Mouse (Mus musculus) liver, embryonic 14.5 days (tissue): ENCODE data around the gene Rhpn2. TPM values are rescaled to one million over a fixed set of nuclear protein-coding genes. Genes with fewer than 3 reads are reported as not detected.

Source experiments
- ATAC-seq: fragments of 200-750 bp; cut with Nextera tagmentation; 2 replicates; pipeline ENCODE4 v1.8.0; 2017; ENCODE audit warnings: moderate number of reproducible peaks, mild to moderate bottlenecking, moderate library complexity; ENCODE audit not compliant: insufficient read depth
- DNase-seq, 3 experiments: peaks; one replicate each; pipeline ENCODE4 v3.0.0-alpha.2; 2012 to 2013; ENCODE audit warnings: low read depth in 3 of 3, low spot score in 3 of 3
- H3K27ac ChIP-seq: fragments of 300-500 bp; sonication (generic); 2 replicates; pipeline ENCODE4 v1.5.1; 2014; ENCODE audit warnings: moderate library complexity, mild to moderate bottlenecking, control low read depth, inconsistent platforms
- H3K27me3 ChIP-seq: fragments of 300-500 bp; sonication (generic); 2 replicates; pipeline ENCODE4 v1.6.1; 2014; ENCODE audit warnings: mild to moderate bottlenecking, low read length, moderate library complexity; ENCODE audit not compliant: control insufficient read depth, insufficient read depth
- H3K36me3 ChIP-seq: fragments of 300-500 bp; sonication (generic); replicated peaks from 2 replicates; pipeline ENCODE4 v1.6.1; 2014; ENCODE audit warnings: low read depth; ENCODE audit not compliant: control insufficient read depth, insufficient read depth
- H3K4me1 ChIP-seq, 2 experiments: fragments of 200-500 bp in 1 of 2; fragments of 300-500 bp in 1 of 2; sonication (generic) in 1 of 2; replicated peaks; 2 replicates each; pipeline ENCODE4 v1.6.1; 2012 to 2014; ENCODE audit warnings: antibody characterized with exemption in 1 of 2, inconsistent platforms in 1 of 2, low read length in 1 of 2; ENCODE audit not compliant: control insufficient read depth in 2 of 2, insufficient read depth in 2 of 2
- H3K4me2 ChIP-seq: fragments of 300-500 bp; sonication (generic); 2 replicates; pipeline ENCODE4 v1.6.1; 2014; ENCODE audit warnings: low read depth, mild to moderate bottlenecking, control low read depth, moderate library complexity
- H3K4me3 ChIP-seq, 2 experiments: fragments of 200-500 bp in 1 of 2; fragments of 300-500 bp in 1 of 2; sonication (generic) in 1 of 2; 2 replicates each; pipeline ENCODE4 v1.5.1; 2012 to 2014; ENCODE audit warnings: low read depth in 2 of 2, low read length in 2 of 2, mild to moderate bottlenecking in 2 of 2, control low read depth in 1 of 2, inconsistent platforms in 1 of 2, moderate library complexity in 1 of 2; ENCODE audit not compliant: insufficient read depth in 1 of 2
- H3K9ac ChIP-seq: fragments of 300-500 bp; sonication (generic); replicated peaks from 2 replicates; pipeline ENCODE4 v1.6.1; 2014; ENCODE audit warnings: mild to moderate bottlenecking, control low read depth, moderate library complexity
- H3K9me3 ChIP-seq: fragments of 300-500 bp; sonication (generic); 2 replicates; pipeline ENCODE4 v1.6.1; 2016; ENCODE audit warnings: low read length, mixed read lengths; ENCODE audit not compliant: control insufficient read depth
- CTCF ChIP-seq: IDR thresholded peaks from 2 replicates; pipeline ENCODE4 v1.5.1; 2016; ENCODE audit warnings: antibody characterized with exemption, low read depth, control low read depth
- EP300 ChIP-seq: IDR thresholded peaks from 2 replicates; pipeline ENCODE4 v1.6.1; 2016; ENCODE audit warnings: antibody characterized with exemption, low read depth
- WGBS: fragments of 180-500 bp; shearing (Covaris S2); extraction: QIAGEN DNeasy Blood & Tissue Kit; methylation state at CpG from one replicate; pipeline ENCODE4 v1.1.7; 2014; ENCODE audit not compliant: insufficient replicate concordance; 5-methylcytosine and 5-hydroxymethylcytosine counted together
- polyA plus RNA-seq, 2 experiments: library from polyadenylated mRNA; depleted of rRNA in 1 of 2; stranded (reverse) in 1 of 2; unstranded in 1 of 2; fragments of >200 nt; fragmentation: Nextera tagmentation in 1 of 2; extraction: Ambion mirVana in 1 of 2; gene quantifications; 2 replicates each; pipeline versions ENCODE4 v1.2.1 to v1.2.3; 2012 to 2014

Rhpn2 gene
- polyA plus RNA-seq, 2 experiments, result 2.8 to 3.0 TPM

- H3K36me3 ChIP-seq, result no peaks in the 10 kb centered on the region
- no peak for TF ChIP-seq EP300
- TF ChIP-seq CTCF, result no peak
- H3K4me3 ChIP-seq, result no peak overlapping the region
- no peak overlapping the region for H3K9ac ChIP-seq
- no peak overlapping the region for H3K27ac ChIP-seq
- DNase-seq, result no peak
- H3K27me3 ChIP-seq, result no peaks in the 10 kb centered on the region
- no peak overlapping the region for H3K4me2 ChIP-seq
- no peaks in the 10 kb centered on the region for H3K9me3 ChIP-seq
- WGBS, result 50% methylated on average over 5 of the region's 5 CpGs
- H3K4me1 ChIP-seq, result peaks cover 0 to 3% of the 10 kb centered on the region in 2 experiments; a peak in 1 of 4 replicates
- no peak for ATAC-seq
Measured at GRCm38 (mm10) chr7:35355303-35355872, 21.4 kb downstream of the Rhpn2 start.

- Histone ChIP-seq H3K27ac (no peak overlapping the region), H3K4me3 (no peak overlapping the region), H3K9ac (no peak overlapping the region), H3K9me3 (no peaks in the 10 kb centered on the region), H3K36me3 (no peaks in the 10 kb centered on the region), H3K4me1 (peaks cover 0 to 2% of the 10 kb centered on the region in 2 experiments; a peak in 1 of 4 replicates), H3K27me3 (no peaks in the 10 kb centered on the region), H3K4me2 (no peak overlapping the region)
- no peak for ATAC-seq
- no peak for TF ChIP-seq EP300
- TF ChIP-seq CTCF, result no peak
- no peak for DNase-seq
- WGBS, result 73% methylated on average over 12 of the region's 12 CpGs
Measured at GRCm38 (mm10) chr7:35357621-35358020, 23.7 kb downstream of the Rhpn2 start.

GRCm38 (mm10) chr7:35362253-35362652, 28.3 kb downstream of the Rhpn2 start:
- no peak overlapping the region for H3K4me3 ChIP-seq
- no peak overlapping the region for H3K27ac ChIP-seq
- no peak overlapping the region for H3K9ac ChIP-seq
- no peak for TF ChIP-seq EP300
- no peak for TF ChIP-seq CTCF
- peaks cover 0 to 5% of the 10 kb centered on the region in 2 experiments; a peak in 1 of 4 replicates for H3K4me1 ChIP-seq
- H3K4me2 ChIP-seq, result no peak overlapping the region
- no peaks in the 10 kb centered on the region for H3K27me3 ChIP-seq
- no peaks in the 10 kb centered on the region for H3K9me3 ChIP-seq
- DNase-seq (no peak), ATAC-seq (no peak)
- no peaks in the 10 kb centered on the region for H3K36me3 ChIP-seq
- 47% methylated on average over 5 of the region's 5 CpGs for WGBS

- DNase-seq (peak in 1 of 3 experiments; percentile 14), ATAC-seq (peak; percentile 66)
- Histone ChIP-seq H3K4me3 (no peak overlapping the region), H3K9me3 (no peaks in the 10 kb centered on the region), H3K9ac (no peak overlapping the region), H3K27me3 (no peaks in the 10 kb centered on the region), H3K4me2 (no peak overlapping the region), H3K36me3 (no peaks in the 10 kb centered on the region), H3K4me1 (peaks cover 0 to 5% of the 10 kb centered on the region in 2 experiments; a peak in 1 of 4 replicates), H3K27ac (no peak overlapping the region)
- TF ChIP-seq EP300, result no peak
- no peak for TF ChIP-seq CTCF
- WGBS, result 62% methylated on average over 5 of the region's 5 CpGs
Measured at GRCm38 (mm10) chr7:35362868-35363267, 28.9 kb downstream of the Rhpn2 start.

GRCm38 (mm10) chr7:35365161-35365910, 31.4 kb downstream of the Rhpn2 start:
- H3K4me1 ChIP-seq, result peaks cover 0 to 5% of the 10 kb centered on the region in 2 experiments; a peak in 1 of 4 replicates
- TF ChIP-seq CTCF (no peak), EP300 (no peak)
- no peak overlapping the region for H3K27ac ChIP-seq
- no peaks in the 10 kb centered on the region for H3K36me3 ChIP-seq
- no peaks in the 10 kb centered on the region for H3K27me3 ChIP-seq
- no peak overlapping the region for H3K9ac ChIP-seq
- no peak overlapping the region for H3K4me2 ChIP-seq
- ATAC-seq (no peak), DNase-seq (no peak)
- no peaks in the 10 kb centered on the region for H3K9me3 ChIP-seq
- WGBS, result 63% methylated on average over 12 of the region's 12 CpGs
- H3K4me3 ChIP-seq, result no peak overlapping the region
